Mouse (Mus musculus) CD4-positive naive resting alpha-beta T cell, adult 76 days (primary cell): ENCODE results near the gene Olfr1148. TPM values are rescaled to one million over a fixed set of nuclear protein-coding genes. Genes with fewer than 3 reads are reported as not detected.

Experiments
- total RNA-seq: library from RNA; stranded (reverse); gene quantifications from one replicate; pipeline ENCODE4 v1.2.4, GENCODE M21; 2023

Olfr1148 gene
- total RNA-seq = not detected

GRCm38 (mm10) chr2:87830233-87830632, at the start of gene Olfr1148:
Gene Olfr1148, plus strand, starts transcription at chr2:87830533.

GRCm38 (mm10) chr2:87800292-87800691, 30.0 kb upstream of the Olfr1148 start, which contains the start of gene Olfr1143:
Gene Olfr1143, plus strand, starts transcription at chr2:87800592.

GRCm38 (mm10) chr2:87809522-87809921, 20.8 kb upstream of the Olfr1148 start, which contains the start of gene Olfr1145:
Gene Olfr1145, plus strand, starts transcription at chr2:87809822.

GRCm38 (mm10) chr2:87843693-87844092, 13.4 kb downstream of the Olfr1148 start, which contains the start of gene Olfr1150-ps1:
Gene Olfr1150-ps1, plus strand, starts transcription at chr2:87843993.

GRCm38 (mm10) chr2:87855562-87855961, 25.2 kb downstream of the Olfr1148 start, which contains the start of gene Olfr1151:
Gene Olfr1151, plus strand, starts transcription at chr2:87855862.

GRCm38 (mm10) chr2:87866192-87866591, 35.9 kb downstream of the Olfr1148 start, which contains the start of gene Olfr1152:
Gene Olfr1152, plus strand, starts transcription at chr2:87866492.

Other genes with a start within 250 kb of the Olfr1148 start
- gene Olfr1130, start 224.3 kb upstream of the Olfr1148 start, total RNA-seq = not detected
- not detected for gene Olfr1131, start 203.4 kb upstream of the Olfr1148 start, total RNA-seq
- not detected for gene Olfr1132, start 193.0 kb upstream of the Olfr1148 start, total RNA-seq
- gene Olfr1133, start 183.2 kb upstream of the Olfr1148 start, total RNA-seq = not detected
- not detected for gene Olfr1134, start 172.1 kb upstream of the Olfr1148 start, total RNA-seq
- not detected for gene Olfr1135, start 156.9 kb upstream of the Olfr1148 start, total RNA-seq
- not detected for gene Olfr1136, start 136.6 kb upstream of the Olfr1148 start, total RNA-seq
- not detected for gene Olfr1137, start 117.4 kb upstream of the Olfr1148 start, total RNA-seq
- gene Olfr1138, start 90.6 kb upstream of the Olfr1148 start, total RNA-seq = not detected
- gene Olfr1140, start 86.8 kb upstream of the Olfr1148 start, total RNA-seq = not detected
- not detected for gene Olfr1141, start 76.5 kb upstream of the Olfr1148 start, total RNA-seq
- not detected for gene Olfr152, start 51.0 kb upstream of the Olfr1148 start, total RNA-seq
- gene Olfr1143, start 29.9 kb upstream of the Olfr1148 start, total RNA-seq = not detected
- not detected for gene Olfr1145, start 20.7 kb upstream of the Olfr1148 start, total RNA-seq
- gene Olfr1150-ps1, start 13.5 kb downstream of the Olfr1148 start, total RNA-seq = not detected
- gene Olfr1151, start 25.3 kb downstream of the Olfr1148 start, total RNA-seq = not detected
- not detected for gene Olfr1152, start 36.0 kb downstream of the Olfr1148 start, total RNA-seq
- not detected for gene Olfr1153, start 64.4 kb downstream of the Olfr1148 start, total RNA-seq
- not detected for gene Olfr1154, start 74.6 kb downstream of the Olfr1148 start, total RNA-seq
- gene Olfr1155, start 114.6 kb downstream of the Olfr1148 start, total RNA-seq = not detected
- not detected for gene Olfr1156, start 122.6 kb downstream of the Olfr1148 start, total RNA-seq
- not detected for gene Olfr1157, start 137.8 kb downstream of the Olfr1148 start, total RNA-seq
- gene Olfr74, start 144.1 kb downstream of the Olfr1148 start, total RNA-seq = not detected
- not detected for gene Olfr1158, start 159.6 kb downstream of the Olfr1148 start, total RNA-seq
- gene Olfr1160, start 177.7 kb downstream of the Olfr1148 start, total RNA-seq = not detected
- not detected for gene Olfr1161, start 192.2 kb downstream of the Olfr1148 start, total RNA-seq
- gene Olfr73, start 207.2 kb downstream of the Olfr1148 start, total RNA-seq = not detected
- not detected for gene Olfr1162, start 220.6 kb downstream of the Olfr1148 start, total RNA-seq
- gene Olfr1163, start 241.3 kb downstream of the Olfr1148 start, total RNA-seq = not detected